Mouse (Mus musculus) intestine, embryonic 16.5 days (tissue): ENCODE measurements around the gene Nr1i3. TPM values are rescaled to one million over a fixed set of nuclear protein-coding genes. Genes with fewer than 3 reads are reported as not detected.

Source experiments
- ATAC-seq: fragments of 200-750 bp; cut with Nextera tagmentation; 2 replicates; pipeline ENCODE4 v1.8.0; 2017; ENCODE audit warnings: moderate TSS enrichment, moderate library complexity
- H3K27ac ChIP-seq: fragments of 300-500 bp; sonication (generic); 2 replicates; pipeline ENCODE4 v1.5.1; 2014; ENCODE audit warnings: mild to moderate bottlenecking, low read length
- H3K27me3 ChIP-seq: fragments of 300-500 bp; sonication (generic); replicated peaks from 2 replicates; pipeline ENCODE4 v1.6.1; 2014; ENCODE audit warnings: low read length, control low read depth, mixed read lengths; ENCODE audit not compliant: control insufficient read depth, insufficient read depth
- H3K36me3 ChIP-seq: fragments of 300-500 bp; sonication (generic); 2 replicates; pipeline ENCODE4 v1.6.1; 2014; ENCODE audit warnings: low read length, control low read depth; ENCODE audit not compliant: control insufficient read depth, insufficient read depth
- H3K4me1 ChIP-seq: fragments of 300-500 bp; sonication (generic); 2 replicates; pipeline ENCODE4 v1.6.1; 2014; ENCODE audit warnings: low read length, control low read depth, mixed read lengths; ENCODE audit not compliant: control insufficient read depth, insufficient read depth
- H3K4me2 ChIP-seq: fragments of 300-500 bp; sonication (generic); 2 replicates; pipeline ENCODE4 v1.6.1; 2014; ENCODE audit warnings: low read depth, low read length, control low read depth
- H3K4me3 ChIP-seq: fragments of 300-500 bp; sonication (generic); 2 replicates; pipeline ENCODE4 v1.5.1; 2014; ENCODE audit warnings: mild to moderate bottlenecking, low read length
- H3K9ac ChIP-seq: fragments of 300-500 bp; sonication (generic); 2 replicates; pipeline ENCODE4 v1.6.1; 2014; ENCODE audit warnings: low read depth, low read length
- H3K9me3 ChIP-seq: fragments of 300-500 bp; sonication (generic); 2 replicates; pipeline ENCODE4 v1.6.1; 2016; ENCODE audit warnings: low read length, control low read depth; ENCODE audit not compliant: control insufficient read depth
- WGBS: fragments of 180-500 bp; shearing (Covaris S2); extraction: QIAGEN DNeasy Blood & Tissue Kit; methylation state at CpG from one replicate; pipeline ENCODE4 v1.1.7; 2014; 5-methylcytosine and 5-hydroxymethylcytosine counted together
- polyA plus RNA-seq: library from polyadenylated mRNA; unstranded; fragments of >200 nt; fragmentation: Nextera tagmentation; extraction: Ambion mirVana; gene quantifications from 2 replicates; pipeline ENCODE4 v1.2.1, GENCODE M21; 2015

Nr1i3 gene
- polyA plus RNA-seq, 1 experiment from 2014 or later, result 18.7 TPM

GRCm38 (mm10) chr1:171269848-171270572, 56.2 kb downstream of the Nr1i3 start, which contains the start of gene B4galt3:
B4galt3 (plus strand) TSS chr1:171270328.
- peak within 1 kb of the TSS; percentile 83 for H3K4me3 ChIP-seq
- peak within 1 kb of the TSS; percentile 57 for H3K27ac ChIP-seq
- no peaks in the 10 kb centered on the region for H3K9me3 ChIP-seq
- WGBS, result 3% methylated on average over 36 of the region's 36 CpGs
- no peaks in the 10 kb centered on the region for H3K27me3 ChIP-seq
- ATAC-seq, result peak; percentile 97
- 0 out of 2 replicates have a peak, but pooled peaks cover 11% of the 10 kb centered on the region for H3K36me3 ChIP-seq
- H3K4me2 ChIP-seq, result peak within 1 kb of the TSS; percentile 93
- H3K4me1 ChIP-seq, result peaks cover 9% of the 10 kb centered on the region
- H3K9ac ChIP-seq, result peak within 1 kb of the TSS; percentile 82

Other genes with a start within 250 kb of the Nr1i3 start
- gene Fcgr2b, start 237.4 kb upstream of the Nr1i3 start, polyA plus RNA-seq, result 1.5 and 2.2 TPM in 2 replicates
- 1.4 and 1.8 TPM in 2 replicates for gene Fcgr4, start 195.1 kb upstream of the Nr1i3 start, polyA plus RNA-seq
- gene Fcgr3, start 149.0 kb upstream of the Nr1i3 start, polyA plus RNA-seq, result 15.3 and 15.9 TPM in 2 replicates
- 1.6 and 2.1 TPM in 2 replicates for gene Cfap126, start 100.1 kb upstream of the Nr1i3 start, polyA plus RNA-seq
- gene Sdhc, start 63.4 kb upstream of the Nr1i3 start, polyA plus RNA-seq, result 457 and 490 TPM in 2 replicates
- gene Mpz, start 63.3 kb upstream of the Nr1i3 start, polyA plus RNA-seq, result 1.7 TPM in 2 replicates
- 16.4 and 19.4 TPM in 2 replicates for gene Pcp4l1, start 17.7 kb upstream of the Nr1i3 start, polyA plus RNA-seq
- 32.0 and 34.7 TPM in 2 replicates for gene Tomm40l, start 8.5 kb downstream of the Nr1i3 start, polyA plus RNA-seq
- 55.3 and 151 TPM in 2 replicates for gene Apoa2, start 11.1 kb downstream of the Nr1i3 start, polyA plus RNA-seq
- 50.3 and 52.1 TPM in 2 replicates for gene Fcer1g, start 20.4 kb downstream of the Nr1i3 start, polyA plus RNA-seq
- 6.3 and 7.0 TPM in 2 replicates for gene Adamts4, start 36.5 kb downstream of the Nr1i3 start, polyA plus RNA-seq
- gene Ndufs2, start 37.4 kb downstream of the Nr1i3 start, polyA plus RNA-seq, result 339 and 373 TPM in 2 replicates
- 50.0 and 56.5 TPM in 2 replicates for gene B4galt3, start 56.4 kb downstream of the Nr1i3 start, polyA plus RNA-seq
- 40.2 and 40.9 TPM in 2 replicates for gene Ppox, start 67.2 kb downstream of the Nr1i3 start, polyA plus RNA-seq
- 50.8 and 53.2 TPM in 2 replicates for gene Usp21, start 74.0 kb downstream of the Nr1i3 start, polyA plus RNA-seq
- gene Ufc1, start 81.1 kb downstream of the Nr1i3 start, polyA plus RNA-seq, result 98.8 and 103 TPM in 2 replicates
- 42.6 and 46.8 TPM in 2 replicates for gene Dedd, start 115.2 kb downstream of the Nr1i3 start, polyA plus RNA-seq
- gene Nit1, start 131.7 kb downstream of the Nr1i3 start, polyA plus RNA-seq, result 57.6 and 60.9 TPM in 2 replicates
- gene Pfdn2, start 131.7 kb downstream of the Nr1i3 start, polyA plus RNA-seq, result 83.5 and 99.0 TPM in 2 replicates
- 0.60 and 1.1 TPM in 2 replicates for gene Klhdc9, start 146.8 kb downstream of the Nr1i3 start, polyA plus RNA-seq
- gene Nectin4, start 156.1 kb downstream of the Nr1i3 start, polyA plus RNA-seq, result 2.8 and 3.8 TPM in 2 replicates
- gene Arhgap30, start 175.0 kb downstream of the Nr1i3 start, polyA plus RNA-seq, result 2.0 and 2.5 TPM in 2 replicates
- 54.6 and 58.1 TPM in 2 replicates for gene Usf1, start 197.3 kb downstream of the Nr1i3 start, polyA plus RNA-seq
- 5.3 and 5.6 TPM in 2 replicates for gene Tstd1, start 204.9 kb downstream of the Nr1i3 start, polyA plus RNA-seq
- gene F11r, start 223.6 kb downstream of the Nr1i3 start, polyA plus RNA-seq, result 101 and 108 TPM in 2 replicates